Mouse (Mus musculus): ENCODE measurements around the gene Tmem88. TPM values are rescaled to one million over a fixed set of nuclear protein-coding genes. Genes with fewer than 3 reads are reported as not detected.

Tmem88 gene
- total and polyA plus RNA-seq, 3 experiments, result 20.4 to 61.4 (median 21.4) TPM

DNA sequence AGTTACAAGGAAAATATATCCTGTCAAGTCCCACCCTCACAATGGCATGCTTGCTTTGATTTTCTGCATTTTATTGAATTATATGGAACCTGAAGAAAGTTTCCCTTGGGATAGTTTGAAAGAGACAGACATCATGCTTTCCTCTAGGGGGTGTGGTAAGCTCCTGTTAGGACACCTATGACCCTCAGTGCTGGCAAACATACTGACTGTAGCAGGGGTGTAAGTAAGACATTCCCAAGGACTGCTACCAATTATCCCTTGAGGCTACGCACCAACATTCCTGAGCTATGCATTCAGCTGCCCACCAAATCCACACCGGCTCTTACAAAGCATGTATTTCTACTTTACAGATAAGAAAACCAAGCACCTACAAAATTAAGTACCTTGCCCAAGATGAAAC lies 35.6 kb downstream of the Tmem88 start:
- 96% methylated on average over 2 of the region's 2 CpGs for WGBS

DNA sequence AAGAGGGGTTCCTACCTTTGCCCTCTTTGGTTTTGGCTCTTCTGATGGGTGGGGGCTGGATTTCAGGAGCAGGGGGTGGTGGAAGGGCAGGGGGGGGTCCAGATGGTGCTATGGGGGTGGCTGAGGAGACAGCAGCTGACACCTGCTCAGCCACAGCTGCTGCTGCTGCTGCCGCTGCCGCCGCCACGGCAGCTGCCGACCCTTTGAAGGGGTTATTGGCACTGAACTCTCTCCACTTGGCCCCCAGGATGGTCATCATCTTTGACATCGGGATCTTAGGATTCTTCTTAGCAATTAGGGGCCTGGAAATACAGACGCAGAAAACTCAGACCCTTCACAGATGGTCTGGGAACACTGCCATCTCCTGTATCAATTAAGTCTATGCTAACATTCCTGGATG lies 36.0 kb downstream of the Tmem88 start:
- H3K27me3 ChIP-seq (ENCODE audit: control insufficient read depth, insufficient read depth, low read length), result no peaks in the 10 kb centered on the region
- TF ChIP-seq CTCF (IDR thresholded peaks at IDR 0.05) (no peak), POLR2A (IDR thresholded peaks at IDR 0.05; ENCODE audit: insufficient read depth, low read depth, low read length) (no peak), EP300 (IDR thresholded peaks at IDR 0.05; ENCODE audit: insufficient read depth, low read depth, low read length) (no peak)
- H3K4me3 ChIP-seq, result no peak overlapping the region
- no peaks in the 10 kb centered on the region for H3K79me2 ChIP-seq (replicated peaks; ENCODE audit: control insufficient read depth, insufficient read depth, low read length)
- H3K4me1 ChIP-seq (ENCODE audit: control insufficient read depth, insufficient read depth, low read length), result peaks cover 18% of the 10 kb centered on the region
- H3K9ac ChIP-seq (ENCODE audit: low read depth, low read length), result no peak overlapping the region
- intact Hi-C loops (cut with DNase I), result no loop called here
- WGBS, result 83% methylated on average over 7 of the region's 7 CpGs
- DNase-seq, result no peak
- H3K27ac ChIP-seq, result no peak overlapping the region
- no peaks in the 10 kb centered on the region for H3K36me3 ChIP-seq (ENCODE audit: control insufficient read depth, insufficient read depth, low read length)

More for the DNA sequence above, 35.6 kb downstream of the Tmem88 start:
- H3K27ac ChIP-seq, result no peak overlapping the region
- intact Hi-C loops (cut with DNase I), result no loop called here
- no peaks in the 10 kb centered on the region for H3K36me3 ChIP-seq (ENCODE audit: control insufficient read depth, insufficient read depth, low read length)
- H3K79me2 ChIP-seq (replicated peaks; ENCODE audit: control insufficient read depth, insufficient read depth, low read length), result no peaks in the 10 kb centered on the region
- no peaks in the 10 kb centered on the region for H3K27me3 ChIP-seq (ENCODE audit: control insufficient read depth, insufficient read depth, low read length)
- TF ChIP-seq CTCF (IDR thresholded peaks at IDR 0.05) (0 out of 2 replicates have a peak, but pooled peaks have one; percentile 2), EP300 (IDR thresholded peaks at IDR 0.05; ENCODE audit: insufficient read depth, low read depth, low read length) (no peak), POLR2A (IDR thresholded peaks at IDR 0.05; ENCODE audit: insufficient read depth, low read depth, low read length) (no peak)
- peaks cover 18% of the 10 kb centered on the region for H3K4me1 ChIP-seq (ENCODE audit: control insufficient read depth, insufficient read depth, low read length)
- no peak overlapping the region for H3K4me3 ChIP-seq
- DNase-seq, result no peak
- no peak overlapping the region for H3K9ac ChIP-seq (ENCODE audit: low read depth, low read length)

DNA sequence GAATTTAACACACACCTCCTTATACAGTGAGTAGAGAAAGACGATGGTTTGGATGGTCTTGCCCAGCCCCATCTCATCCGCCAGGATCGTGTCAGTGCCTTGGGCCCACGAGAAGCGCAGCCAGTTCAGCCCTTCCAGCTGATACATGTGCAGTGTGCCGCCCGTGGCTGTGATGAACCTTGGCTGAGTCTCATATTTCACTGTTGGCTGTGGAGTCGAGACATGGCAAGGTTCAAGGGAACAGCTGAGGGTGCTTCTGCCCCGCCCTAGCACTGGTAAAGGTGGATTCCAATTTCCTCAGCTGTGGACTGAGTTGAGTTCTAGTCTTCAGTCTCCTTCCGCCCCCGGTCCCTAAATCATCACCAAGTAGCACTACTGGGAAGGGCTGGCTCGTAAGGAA lies 40.3 kb downstream of the Tmem88 start:
- DNase-seq, result no peak
- H3K4me1 ChIP-seq (ENCODE audit: control insufficient read depth, insufficient read depth, low read length), result no peaks in the 10 kb centered on the region
- H3K79me2 ChIP-seq (replicated peaks; ENCODE audit: control insufficient read depth, insufficient read depth, low read length), result no peaks in the 10 kb centered on the region
- no peak overlapping the region for H3K4me3 ChIP-seq
- no peaks in the 10 kb centered on the region for H3K36me3 ChIP-seq (ENCODE audit: control insufficient read depth, insufficient read depth, low read length)
- H3K27me3 ChIP-seq (ENCODE audit: control insufficient read depth, insufficient read depth, low read length), result no peaks in the 10 kb centered on the region
- no peak overlapping the region for H3K27ac ChIP-seq
- TF ChIP-seq POLR2A (IDR thresholded peaks at IDR 0.05; ENCODE audit: insufficient read depth, low read depth, low read length) (no peak), CTCF (IDR thresholded peaks at IDR 0.05) (no peak), EP300 (IDR thresholded peaks at IDR 0.05; ENCODE audit: insufficient read depth, low read depth, low read length) (no peak)
- intact Hi-C loops (cut with DNase I), result no loop called here
- no peak overlapping the region for H3K9ac ChIP-seq (ENCODE audit: low read depth, low read length)
- 92% methylated on average over 12 of the region's 12 CpGs for WGBS

DNA sequence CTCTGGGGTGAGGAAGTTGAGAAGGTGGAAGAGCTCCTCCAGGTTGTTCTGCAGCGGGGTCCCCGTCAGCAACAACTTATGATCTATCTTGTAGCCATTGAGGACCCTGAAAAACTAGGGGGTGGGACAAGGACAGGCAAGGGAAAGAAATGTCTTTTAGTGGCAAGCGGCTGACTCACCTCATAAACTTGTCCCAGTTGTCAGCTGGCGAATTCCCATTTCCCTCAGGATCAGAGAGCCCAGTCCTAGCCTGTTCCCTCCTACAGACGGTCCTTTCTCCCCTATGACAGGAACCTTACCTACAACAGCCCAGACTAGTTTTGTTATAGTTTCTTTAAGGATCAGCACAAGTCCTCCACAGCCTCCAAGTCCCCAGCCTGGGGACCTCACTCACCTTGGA lies 41.5 kb downstream of the Tmem88 start:
- H3K4me1 ChIP-seq (ENCODE audit: control insufficient read depth, insufficient read depth, low read length), result no peaks in the 10 kb centered on the region
- WGBS, result 91% methylated on average over 5 of the region's 5 CpGs
- H3K9ac ChIP-seq (ENCODE audit: low read depth, low read length), result no peak overlapping the region
- no peak for TF ChIP-seq EP300 (IDR thresholded peaks at IDR 0.05; ENCODE audit: insufficient read depth, low read depth, low read length)
- TF ChIP-seq CTCF (IDR thresholded peaks at IDR 0.05), result no peak
- no peak for TF ChIP-seq POLR2A (IDR thresholded peaks at IDR 0.05; ENCODE audit: insufficient read depth, low read depth, low read length)
- no peaks in the 10 kb centered on the region for H3K79me2 ChIP-seq (replicated peaks; ENCODE audit: control insufficient read depth, insufficient read depth, low read length)
- no peaks in the 10 kb centered on the region for H3K27me3 ChIP-seq (ENCODE audit: control insufficient read depth, insufficient read depth, low read length)
- no peaks in the 10 kb centered on the region for H3K36me3 ChIP-seq (ENCODE audit: control insufficient read depth, insufficient read depth, low read length)
- H3K4me3 ChIP-seq, result no peak overlapping the region
- H3K27ac ChIP-seq, result no peak overlapping the region
- intact Hi-C loops (cut with DNase I), result no loop called here
- no peak for DNase-seq

Other genes with a start within 250 kb of the Tmem88 start
- gene Alox12b, start 241.2 kb downstream of the Tmem88 start, total RNA-seq (2021), result not detected
- 0.04 TPM in 1 of 2 replicates, not detected in the other for gene Alox12b, start 241.2 kb downstream of the Tmem88 start, polyA plus RNA-seq (2012; rRNA removed)
- gene Alox8, start 200.4 kb downstream of the Tmem88 start, total RNA-seq (2021), result 1 to 10 TPM in 1 of 2 experiments, under 1 TPM in 1; 0.84 to 1.6 TPM
- gene Alox8, start 200.4 kb downstream of the Tmem88 start, polyA plus RNA-seq (2012; rRNA removed), result 0.68 TPM in 1 of 2 replicates, not detected in the other
- gene Gucy2e, start 161.2 kb downstream of the Tmem88 start, total RNA-seq (2021), result 1 to 10 TPM; 1.6 to 1.8 TPM
- gene Gucy2e, start 161.2 kb downstream of the Tmem88 start, polyA plus RNA-seq (2012; rRNA removed), result 0.06 TPM in 2 replicates
- 1 to 10 TPM; 2.3 to 2.5 TPM for gene Cntrob, start 74.5 kb downstream of the Tmem88 start, total RNA-seq (2021)
- gene Cntrob, start 74.5 kb downstream of the Tmem88 start, polyA plus RNA-seq (2012; rRNA removed), result 3.0 and 4.0 TPM in 2 replicates
- gene Trappc1, start 74.3 kb downstream of the Tmem88 start, total RNA-seq (2021), result 10 to 100 TPM; 45.5 to 48.0 TPM
- 46.6 and 84.3 TPM in 2 replicates for gene Trappc1, start 74.3 kb downstream of the Tmem88 start, polyA plus RNA-seq (2012; rRNA removed)
- gene Kcnab3, start 72.0 kb downstream of the Tmem88 start, total RNA-seq (2021), result under 1 TPM; 0.11 to 0.23 TPM
- gene Kcnab3, start 72.0 kb downstream of the Tmem88 start, polyA plus RNA-seq (2012; rRNA removed), result 0.53 and 0.61 TPM in 2 replicates
- under 1 TPM; 0.31 to 0.36 TPM for gene Rnf227, start 57.8 kb downstream of the Tmem88 start, total RNA-seq (2021)
- gene Rnf227, start 57.8 kb downstream of the Tmem88 start, polyA plus RNA-seq (2012; rRNA removed), result 0.51 and 0.82 TPM in 2 replicates
- 10 to 100 TPM; 18.3 to 20.2 TPM for gene Chd3, start 28.8 kb downstream of the Tmem88 start, total RNA-seq (2021)
- 20.3 and 22.2 TPM in 2 replicates for gene Chd3, start 28.8 kb downstream of the Tmem88 start, polyA plus RNA-seq (2012; rRNA removed)
- gene Naa38, start 2.7 kb downstream of the Tmem88 start, total RNA-seq (2021), result 100 to 1,000 TPM; 102 to 113 TPM
- gene Naa38, start 2.7 kb downstream of the Tmem88 start, polyA plus RNA-seq (2012; rRNA removed), result 128 and 145 TPM in 2 replicates
- gene Cyb5d1, start 2.6 kb downstream of the Tmem88 start, total RNA-seq (2021), result 10 to 100 TPM; 27.9 to 32.1 TPM
- 19.9 and 29.8 TPM in 2 replicates for gene Cyb5d1, start 2.6 kb downstream of the Tmem88 start, polyA plus RNA-seq (2012; rRNA removed)
- 10 to 100 TPM; 19.7 to 27.8 TPM for gene Kdm6b, start 15.4 kb upstream of the Tmem88 start, total RNA-seq (2021)
- gene Kdm6b, start 15.4 kb upstream of the Tmem88 start, polyA plus RNA-seq (2012; rRNA removed), result 6.5 and 8.6 TPM in 2 replicates
- under 1 TPM; 0.08 to 0.41 TPM for gene Dnah2, start 150.9 kb upstream of the Tmem88 start, total RNA-seq (2021)
- 0.15 and 0.23 TPM in 2 replicates for gene Dnah2, start 150.9 kb upstream of the Tmem88 start, polyA plus RNA-seq (2012; rRNA removed)
- 100 to 1,000 TPM in 1 of 2 experiments, 10 to 100 TPM in 1; 89.2 to 106 TPM for gene Efnb3, start 162.0 kb upstream of the Tmem88 start, total RNA-seq (2021)
- 57.4 and 95.6 TPM in 2 replicates for gene Efnb3, start 162.0 kb upstream of the Tmem88 start, polyA plus RNA-seq (2012; rRNA removed)
- 1 to 10 TPM; 5.4 to 5.6 TPM for gene Wrap53, start 182.0 kb upstream of the Tmem88 start, total RNA-seq (2021)
- gene Wrap53, start 182.0 kb upstream of the Tmem88 start, polyA plus RNA-seq (2012; rRNA removed), result 10.1 and 10.5 TPM in 2 replicates
- 10 to 100 TPM; 13.6 to 15.3 TPM for gene Trp53, start 182.1 kb upstream of the Tmem88 start, total RNA-seq (2021)
- gene Trp53, start 182.1 kb upstream of the Tmem88 start, polyA plus RNA-seq (2012; rRNA removed), result 35.0 and 41.6 TPM in 2 replicates
- 10 to 100 TPM; 17.0 to 20.3 TPM for gene Atp1b2, start 207.7 kb upstream of the Tmem88 start, total RNA-seq (2021)
- gene Atp1b2, start 207.7 kb upstream of the Tmem88 start, polyA plus RNA-seq (2012; rRNA removed), result 23.7 and 30.0 TPM in 2 replicates
- gene Shbg, start 219.7 kb upstream of the Tmem88 start, total RNA-seq (2021), result not detected
- not detected in 2 replicates for gene Shbg, start 219.7 kb upstream of the Tmem88 start, polyA plus RNA-seq (2012; rRNA removed)
- gene Sat2, start 223.8 kb upstream of the Tmem88 start, total RNA-seq (2021), result 1 to 10 TPM; 1.8 to 1.9 TPM
- gene Sat2, start 223.8 kb upstream of the Tmem88 start, polyA plus RNA-seq (2012; rRNA removed), result 4.5 and 6.1 TPM in 2 replicates
- gene Fxr2, start 234.8 kb upstream of the Tmem88 start, total RNA-seq (2021), result 100 to 1,000 TPM in 1 of 2 experiments, 10 to 100 TPM in 1; 86.0 to 103 TPM
- 61.2 and 112 TPM in 2 replicates for gene Fxr2, start 234.8 kb upstream of the Tmem88 start, polyA plus RNA-seq (2012; rRNA removed)